Comparison of ENCODE assay signal across 11 mouse cellular contexts in genomic region chr14:34612222-34612621, GRCm38 (mm10). TPM values are rescaled to one million over a fixed set of nuclear protein-coding genes. Genes with fewer than 3 reads are reported as not detected.
DNase-seq lines count a peak whose midpoint lies in the region; ATAC-seq and TF ChIP-seq lines count a peak whose summit lies in the region.
"Had no signal": no experiment of that assay in that cellular context is flagged by ENCODE, and none has a peak within 500 bp of the region (broad histone marks: within the 10 kb centered on the region; RNA-seq: fewer than 3 reads in every experiment).

No protein-coding gene starts in this region.

- no peaks in the 10 kb centered on the region for H3K27me3 ChIP-seq in intestine, postnatal 0 days (replicated peaks; ENCODE audit: control insufficient read depth, insufficient read depth, low read length)
- H3K27me3 ChIP-seq in intestine, embryonic 16.5 days (replicated peaks; ENCODE audit: control insufficient read depth, insufficient read depth, low read length) = no peaks in the 10 kb centered on the region; the same call in 1 of the 2 replicates
- peaks cover 16% of the 10 kb centered on the region for H3K27me3 ChIP-seq in forebrain, embryonic 15.5 days

- peak; percentile 33 for DNase-seq in right cerebral cortex, postnatal 14 days
- no peak for DNase-seq in right cerebral cortex, postnatal 36 days (ENCODE audit: low spot score in 2 of 2)
- peak; percentile 33 for DNase-seq in brain, adult 2 months (ENCODE audit: low read depth, low spot score)
- DNase-seq in thymus, postnatal 14 days = peak; percentile 60
- no peak for DNase-seq in MN1 (ENCODE audit: low spot score)

- H3K4me3 ChIP-seq in intestine, postnatal 0 days (ENCODE audit: low read depth, low read length) = no peak overlapping the region
- H3K4me3 ChIP-seq in intestine, embryonic 16.5 days (ENCODE audit: low read length) = no peak overlapping the region
- no peak overlapping the region for H3K4me3 ChIP-seq in forebrain, embryonic 15.5 days
- H3K4me3 ChIP-seq: embryonic facial prominence, embryonic 10.5 days; midbrain, embryonic 12.5 days had no signal

- H3K4me1 ChIP-seq in intestine, postnatal 0 days (replicated peaks; ENCODE audit: control insufficient read depth, insufficient read depth, low read length) = no peaks in the 10 kb centered on the region
- no peaks in the 10 kb centered on the region; the same call in 1 of the 2 replicates for H3K4me1 ChIP-seq in intestine, embryonic 16.5 days (ENCODE audit: control insufficient read depth, insufficient read depth, low read length)
- no peaks in the 10 kb centered on the region for H3K4me1 ChIP-seq in forebrain, embryonic 15.5 days

- 51% methylated on average over 4 of the region's 4 CpGs for WGBS in intestine, postnatal 0 days
- WGBS in intestine, embryonic 16.5 days = 41% methylated on average over 4 of the region's 4 CpGs
- WGBS in forebrain, embryonic 15.5 days = 41% methylated on average over 4 of the region's 4 CpGs

- TF ChIP-seq CTCF in intestine, postnatal 0 days (IDR thresholded peaks at IDR 0.05; ENCODE audit: low read depth) = peak; percentile 60

- no peaks in the 10 kb centered on the region for H3K36me3 ChIP-seq in intestine, postnatal 0 days (ENCODE audit: control insufficient read depth, insufficient read depth)
- no peaks in the 10 kb centered on the region for H3K36me3 ChIP-seq in intestine, embryonic 16.5 days (ENCODE audit: control insufficient read depth, insufficient read depth, low read length)
- no peaks in the 10 kb centered on the region for H3K36me3 ChIP-seq in forebrain, embryonic 15.5 days
- H3K36me3 ChIP-seq: embryonic facial prominence, embryonic 10.5 days; midbrain, embryonic 12.5 days had no signal

- H3K27ac ChIP-seq in intestine, postnatal 0 days (ENCODE audit: low read depth, low read length) = no peak overlapping the region
- H3K27ac ChIP-seq in intestine, embryonic 16.5 days (ENCODE audit: low read length) = no peak overlapping the region
- H3K27ac ChIP-seq in forebrain, embryonic 15.5 days (replicated peaks) = no peak overlapping the region
- H3K27ac ChIP-seq: embryonic facial prominence, embryonic 10.5 days; midbrain, embryonic 12.5 days had no signal

- H3K4me2 ChIP-seq in intestine, postnatal 0 days (replicated peaks; ENCODE audit: low read depth) = no peak overlapping the region
- H3K4me2 ChIP-seq in intestine, embryonic 16.5 days (ENCODE audit: low read depth, low read length) = no peak overlapping the region
- H3K4me2 ChIP-seq in forebrain, embryonic 15.5 days (replicated peaks) = no peak overlapping the region
- H3K4me2 ChIP-seq: midbrain, embryonic 12.5 days had no signal

- ATAC-seq in intestine, postnatal 0 days = no peak
- no peak for ATAC-seq in intestine, embryonic 16.5 days
- no peak for ATAC-seq in forebrain, embryonic 15.5 days (replicated peaks)
- ATAC-seq: activated CD4-positive, CD25-positive, alpha-beta regulatory T cell, adult 4 months had no signal

- no peak overlapping the region for H3K9ac ChIP-seq in intestine, postnatal 0 days (ENCODE audit: low read depth, low read length)
- H3K9ac ChIP-seq in intestine, embryonic 16.5 days (ENCODE audit: low read depth, low read length) = no peak overlapping the region
- H3K9ac ChIP-seq in forebrain, embryonic 15.5 days (replicated peaks) = no peak overlapping the region
- H3K9ac ChIP-seq: midbrain, embryonic 12.5 days had no signal

- H3K9me3 ChIP-seq in intestine, postnatal 0 days (ENCODE audit: control insufficient read depth) = no peaks in the 10 kb centered on the region
- H3K9me3 ChIP-seq in intestine, embryonic 16.5 days (ENCODE audit: control insufficient read depth, low read length) = no peaks in the 10 kb centered on the region
- H3K9me3 ChIP-seq in forebrain, embryonic 15.5 days = no peaks in the 10 kb centered on the region
- H3K9me3 ChIP-seq: embryonic facial prominence, embryonic 10.5 days; midbrain, embryonic 12.5 days had no signal

RNA-seq across cellular contexts. Expression of gene Opn4, which starts 12.3 kb away (rescaled TPM):
- polyA plus RNA-seq in intestine, postnatal 0 days (2015; fragmentation: Nextera tagmentation; extraction: Ambion mirVana) = 0.26 and 0.69 TPM in 2 replicates
- polyA plus RNA-seq in intestine, embryonic 16.5 days (2015; fragmentation: Nextera tagmentation; extraction: Ambion mirVana) = 0.34 TPM in 1 of 2 replicates, not detected in the other
- polyA plus RNA-seq in forebrain, embryonic 15.5 days (2015; fragmentation: Nextera tagmentation; extraction: Ambion mirVana) = not detected in 2 replicates
- polyA plus RNA-seq: activated CD4-positive, CD25-positive, alpha-beta regulatory T cell, adult 4 months; midbrain, embryonic 12.5 days had no signal

RNA-seq across cellular contexts. Expression of gene Ldb3, which starts 23.7 kb away (rescaled TPM):
- polyA plus RNA-seq in intestine, postnatal 0 days (2015; fragmentation: Nextera tagmentation; extraction: Ambion mirVana) = 15.2 and 16.2 TPM in 2 replicates
- 12.8 and 15.7 TPM in 2 replicates for polyA plus RNA-seq in intestine, embryonic 16.5 days (2015; fragmentation: Nextera tagmentation; extraction: Ambion mirVana)
- polyA plus RNA-seq in forebrain, embryonic 15.5 days (2015; fragmentation: Nextera tagmentation; extraction: Ambion mirVana) = 0.46 and 0.60 TPM in 2 replicates
- polyA plus RNA-seq: activated CD4-positive, CD25-positive, alpha-beta regulatory T cell, adult 4 months; embryonic facial prominence, embryonic 10.5 days had no signal

Comparison
In these comparisons a context has a peak if more than half of its experiments do, and no peak if none do; other contexts are left out.
1. DNase-seq: peak in right cerebral cortex, postnatal 14 days (single experiment), brain, adult 2 months (single experiment) and thymus, postnatal 14 days (single experiment); none in right cerebral cortex, postnatal 36 days (0 of 2) and MN1 (single experiment).